Mouse (Mus musculus) spleen, postnatal 4 days (tissue): ENCODE data around the gene Ugt1a6a.
A peak's percentile ranks its signal among the peaks of the same experiment; 100 is the strongest.
"Not testable (repeated sequence)": the region's sequence is repeated elsewhere in the genome, so short reads cannot be mapped to it uniquely, and the experiment has no call there.

Experiments
- DNase-seq, 2 experiments: peaks; one replicate each; pipeline ENCODE4 v3.0.0; 2022; ENCODE audit warnings: low spot score in 2 of 2

The Ugt1a6a gene

GRCm38 (mm10) chr1:88135229-88135904 lies 758 bp downstream of the Ugt1a6a start:
- DNase-seq: not testable (repeated sequence)

- no peak for DNase-seq
These were observed 2.0 kb downstream of the Ugt1a6a start for GRCm38 (mm10) chr1:88136646-88137045.

- no peak for DNase-seq
These were observed 2.7 kb downstream of the Ugt1a6a start for GRCm38 (mm10) chr1:88137264-88137663.

- DNase-seq: no peak
These were observed 3.5 kb downstream of the Ugt1a6a start for GRCm38 (mm10) chr1:88138145-88138544.

GRCm38 (mm10) chr1:88140492-88140891 lies 5.9 kb downstream of the Ugt1a6a start:
- DNase-seq: not testable (repeated sequence)

- peak; percentile 57 to 83 for DNase-seq
These were observed 9.5 kb downstream of the Ugt1a6a start for GRCm38 (mm10) chr1:88143966-88144675.

- DNase-seq: not testable (repeated sequence)
These were observed 10.7 kb downstream of the Ugt1a6a start for GRCm38 (mm10) chr1:88145278-88145677.

- DNase-seq: not testable (repeated sequence)
These were observed 15.5 kb downstream of the Ugt1a6a start for GRCm38 (mm10) chr1:88150133-88150532.

GRCm38 (mm10) chr1:88158430-88158829 lies 23.8 kb downstream of the Ugt1a6a start:
- no peak for DNase-seq

- no peak for DNase-seq
These were observed 31.1 kb downstream of the Ugt1a6a start, which contains the start of gene Ugt1a5 for GRCm38 (mm10) chr1:88165711-88166110. Gene Ugt1a5 (plus strand): TSS chr1:88166012.

- not testable (repeated sequence) for DNase-seq
These were observed 37.6 kb downstream of the Ugt1a6a start for GRCm38 (mm10) chr1:88172190-88172589.

- DNase-seq: no peak
These were observed 45.0 kb downstream of the Ugt1a6a start for GRCm38 (mm10) chr1:88179657-88180056.

- DNase-seq: no peak
These were observed 51.8 kb downstream of the Ugt1a6a start for GRCm38 (mm10) chr1:88186325-88186935.

GRCm38 (mm10) chr1:88192136-88192535 lies 57.5 kb downstream of the Ugt1a6a start:
- no peak for DNase-seq

GRCm38 (mm10) chr1:88195687-88196086 lies 61.1 kb downstream of the Ugt1a6a start:
- no peak for DNase-seq

GRCm38 (mm10) chr1:88197443-88197842 lies 62.8 kb downstream of the Ugt1a6a start:
- no peak for DNase-seq

GRCm38 (mm10) chr1:88199996-88200395 lies 65.4 kb downstream of the Ugt1a6a start:
- no peak for DNase-seq

- no peak for DNase-seq
These were observed 65.8 kb downstream of the Ugt1a6a start, which contains the start of gene Ugt1a2 for GRCm38 (mm10) chr1:88200456-88200855. Gene Ugt1a2 (plus strand): TSS chr1:88200601.

GRCm38 (mm10) chr1:88205294-88205922 lies 70.8 kb downstream of the Ugt1a6a start, which contains the start of gene Dnajb3:
Gene Dnajb3 (minus strand): TSS chr1:88205782.
- DNase-seq: peak; percentile 85 to 91

- no peak for DNase-seq
These were observed 72.4 kb downstream of the Ugt1a6a start for GRCm38 (mm10) chr1:88206843-88207479.

GRCm38 (mm10) chr1:88211812-88212211 lies 77.2 kb downstream of the Ugt1a6a start, which contains the start of gene Ugt1a1:
Gene Ugt1a1 (plus strand): TSS chr1:88211959.
- DNase-seq: peak in 1 of 2 experiments; percentile 70
